Mouse (Mus musculus): Measurements from ENCODE around the gene Cerkl. TPM values are rescaled to one million over a fixed set of nuclear protein-coding genes. Genes with fewer than 3 reads are reported as not detected.
A peak's percentile ranks its signal among the peaks of the same experiment; 100 is the strongest.

Cerkl gene
- polyA plus RNA-seq, 2 experiments: 1.2 to 5.0 TPM

- TF ChIP-seq CTCF (IDR thresholded peaks at IDR 0.05; ENCODE audit: low read depth) (no peak), EP300 (IDR thresholded peaks at IDR 0.05; ENCODE audit: low read depth) (no peak)
- H3K9ac ChIP-seq (replicated peaks): no peak overlapping the region
- H3K4me3 ChIP-seq (ENCODE audit: insufficient read depth in 1 of 2, low read depth in 2 of 2, low read length in 2 of 2): no peak overlapping the region
- H3K36me3 ChIP-seq (replicated peaks; ENCODE audit: control insufficient read depth, insufficient read depth, low read depth): no peaks in the 10 kb centered on the region
- WGBS (ENCODE audit: insufficient replicate concordance): 58% methylated on average over 6 of the region's 6 CpGs
- H3K4me1 ChIP-seq (replicated peaks; ENCODE audit: control insufficient read depth in 2 of 2, insufficient read depth in 2 of 2, low read length in 1 of 2): no peaks in the 10 kb centered on the region
- no peak overlapping the region for H3K4me2 ChIP-seq (ENCODE audit: low read depth)
- H3K27me3 ChIP-seq (ENCODE audit: control insufficient read depth, insufficient read depth, low read length): no peaks in the 10 kb centered on the region
- ATAC-seq (ENCODE audit: insufficient read depth) (no peak), DNase-seq (ENCODE audit: low read depth in 3 of 3, low spot score in 3 of 3) (no peak)
- no peaks in the 10 kb centered on the region for H3K9me3 ChIP-seq (ENCODE audit: control insufficient read depth, low read length)
- H3K27ac ChIP-seq: no peak overlapping the region
Observed at GRCm38 (mm10) chr2:79442906-79443305, 13.7 kb downstream of the Cerkl start.

- H3K36me3 ChIP-seq (replicated peaks; ENCODE audit: control insufficient read depth, insufficient read depth, low read depth): no peaks in the 10 kb centered on the region
- 65% methylated on average over 2 of the region's 2 CpGs for WGBS (ENCODE audit: insufficient replicate concordance)
- no peak overlapping the region for H3K4me3 ChIP-seq (ENCODE audit: insufficient read depth in 1 of 2, low read depth in 2 of 2, low read length in 2 of 2)
- TF ChIP-seq EP300 (IDR thresholded peaks at IDR 0.05; ENCODE audit: low read depth) (no peak), CTCF (IDR thresholded peaks at IDR 0.05; ENCODE audit: low read depth) (no peak)
- H3K9ac ChIP-seq (replicated peaks): no peak overlapping the region
- H3K27ac ChIP-seq: no peak overlapping the region
- H3K9me3 ChIP-seq (ENCODE audit: control insufficient read depth, low read length): no peaks in the 10 kb centered on the region
- no peak overlapping the region for H3K4me2 ChIP-seq (ENCODE audit: low read depth)
- no peak for DNase-seq (ENCODE audit: low read depth in 3 of 3, low spot score in 3 of 3)
- no peaks in the 10 kb centered on the region for H3K4me1 ChIP-seq (replicated peaks; ENCODE audit: control insufficient read depth in 2 of 2, insufficient read depth in 2 of 2, low read length in 1 of 2)
- ATAC-seq (ENCODE audit: insufficient read depth): no peak
- H3K27me3 ChIP-seq (ENCODE audit: control insufficient read depth, insufficient read depth, low read length): no peaks in the 10 kb centered on the region
Observed at GRCm38 (mm10) chr2:79442227-79442626, 14.4 kb downstream of the Cerkl start.

- Histone ChIP-seq H3K4me2 (ENCODE audit: low read depth) (no peak overlapping the region), H3K9me3 (ENCODE audit: control insufficient read depth, low read length) (no peaks in the 10 kb centered on the region), H3K27me3 (ENCODE audit: control insufficient read depth, insufficient read depth, low read length) (peaks cover 6% of the 10 kb centered on the region), H3K27ac (no peak overlapping the region), H3K9ac (replicated peaks) (no peak overlapping the region), H3K4me3 (ENCODE audit: insufficient read depth in 1 of 2, low read depth in 2 of 2, low read length in 2 of 2) (no peak overlapping the region), H3K4me1 (replicated peaks; ENCODE audit: control insufficient read depth in 2 of 2, insufficient read depth in 2 of 2, low read length in 1 of 2) (0 out of 4 replicates have a peak, but pooled peaks cover 0 to 2% of the 10 kb centered on the region in 2 experiments), H3K36me3 (replicated peaks; ENCODE audit: control insufficient read depth, insufficient read depth, low read depth) (no peaks in the 10 kb centered on the region)
- ATAC-seq (ENCODE audit: insufficient read depth) (no peak), DNase-seq (ENCODE audit: low read depth in 3 of 3, low spot score in 3 of 3) (no peak)
- TF ChIP-seq EP300 (IDR thresholded peaks at IDR 0.05; ENCODE audit: low read depth): no peak
- TF ChIP-seq CTCF (IDR thresholded peaks at IDR 0.05; ENCODE audit: low read depth): no peak
Observed at GRCm38 (mm10) chr2:79430061-79430460, 26.5 kb downstream of the Cerkl start.

GRCm38 (mm10) chr2:79429650-79430049 is 26.9 kb downstream of the Cerkl start:
- H3K9ac ChIP-seq (replicated peaks): no peak overlapping the region
- H3K27ac ChIP-seq: no peak overlapping the region
- H3K4me3 ChIP-seq (ENCODE audit: insufficient read depth in 1 of 2, low read depth in 2 of 2, low read length in 2 of 2): no peak overlapping the region
- TF ChIP-seq EP300 (IDR thresholded peaks at IDR 0.05; ENCODE audit: low read depth) (no peak), CTCF (IDR thresholded peaks at IDR 0.05; ENCODE audit: low read depth) (no peak)
- ATAC-seq (ENCODE audit: insufficient read depth) (no peak), DNase-seq (ENCODE audit: low read depth in 3 of 3, low spot score in 3 of 3) (peak; percentile 17 to 19 (median 18))
- no peaks in the 10 kb centered on the region for H3K36me3 ChIP-seq (replicated peaks; ENCODE audit: control insufficient read depth, insufficient read depth, low read depth)
- H3K4me1 ChIP-seq (replicated peaks; ENCODE audit: control insufficient read depth in 2 of 2, insufficient read depth in 2 of 2, low read length in 1 of 2): 0 out of 4 replicates have a peak, but pooled peaks cover 0 to 2% of the 10 kb centered on the region in 2 experiments
- H3K9me3 ChIP-seq (ENCODE audit: control insufficient read depth, low read length): no peaks in the 10 kb centered on the region
- WGBS (ENCODE audit: insufficient replicate concordance): 3% methylated on average over 6 of the region's 6 CpGs
- H3K4me2 ChIP-seq (ENCODE audit: low read depth): 0 out of 2 replicates have a peak overlapping the region, but pooled peaks have one; percentile 58
- peaks cover 6% of the 10 kb centered on the region for H3K27me3 ChIP-seq (ENCODE audit: control insufficient read depth, insufficient read depth, low read length)

GRCm38 (mm10) chr2:79429108-79429507 is 27.5 kb downstream of the Cerkl start:
- ATAC-seq (ENCODE audit: insufficient read depth) (no peak), DNase-seq (ENCODE audit: low read depth in 3 of 3, low spot score in 3 of 3) (no peak)
- H3K9ac ChIP-seq (replicated peaks): no peak overlapping the region
- no peaks in the 10 kb centered on the region for H3K9me3 ChIP-seq (ENCODE audit: control insufficient read depth, low read length)
- 0 out of 4 replicates have a peak, but pooled peaks cover 0 to 2% of the 10 kb centered on the region in 2 experiments for H3K4me1 ChIP-seq (replicated peaks; ENCODE audit: control insufficient read depth in 2 of 2, insufficient read depth in 2 of 2, low read length in 1 of 2)
- TF ChIP-seq CTCF (IDR thresholded peaks at IDR 0.05; ENCODE audit: low read depth) (no peak), EP300 (IDR thresholded peaks at IDR 0.05; ENCODE audit: low read depth) (no peak)
- no peaks in the 10 kb centered on the region for H3K36me3 ChIP-seq (replicated peaks; ENCODE audit: control insufficient read depth, insufficient read depth, low read depth)
- peak overlapping the region; percentile 32 to 51 for H3K4me3 ChIP-seq (ENCODE audit: insufficient read depth in 1 of 2, low read depth in 2 of 2, low read length in 2 of 2)
- H3K27ac ChIP-seq: no peak overlapping the region
- 10% methylated on average over 7 of the region's 7 CpGs for whole genome bisulfite sequencing (ENCODE audit: insufficient replicate concordance)
- peak overlapping the region; percentile 58 for H3K4me2 ChIP-seq (ENCODE audit: low read depth)
- peaks cover 6% of the 10 kb centered on the region for H3K27me3 ChIP-seq (ENCODE audit: control insufficient read depth, insufficient read depth, low read length)

Data from liver, embryonic 14.5 days (tissue).